Mouse (Mus musculus) embryonic facial prominence, embryonic 11.5 days (tissue): ENCODE measurements around the gene Slc9a9. TPM values are rescaled to one million over a fixed set of nuclear protein-coding genes. Genes with fewer than 3 reads are reported as not detected.

Source experiments
- ATAC-seq: fragments of 200-750 bp; cut with Nextera tagmentation; replicated peaks from 2 replicates; pipeline ENCODE4 v1.8.0; 2017; ENCODE audit warnings: low read depth; ENCODE audit not compliant: insufficient number of reproducible peaks, low FRiP score, low TSS enrichment
- DNase-seq: peaks from one replicate; pipeline ENCODE4 v3.0.0-alpha.2; 2015; ENCODE audit warnings: low spot score
- H3K27ac ChIP-seq: fragments of 300-500 bp; sonication (generic); replicated peaks from 2 replicates; pipeline ENCODE4 v1.5.1; 2014; ENCODE audit warnings: mild to moderate bottlenecking, low read depth, low read length, control low read depth
- H3K27me3 ChIP-seq: fragments of 300-500 bp; sonication (generic); 2 replicates; pipeline ENCODE4 v1.6.1; 2014; ENCODE audit warnings: mild to moderate bottlenecking, low read length, moderate library complexity, mixed read lengths; ENCODE audit not compliant: control insufficient read depth, insufficient read depth
- H3K36me3 ChIP-seq: fragments of 300-500 bp; sonication (generic); replicated peaks from 2 replicates; pipeline ENCODE4 v1.6.1; 2014; ENCODE audit warnings: low read depth, mild to moderate bottlenecking, low read length, moderate library complexity, mixed read lengths; ENCODE audit not compliant: control insufficient read depth, insufficient read depth
- H3K4me1 ChIP-seq: fragments of 300-500 bp; sonication (generic); 2 replicates; pipeline ENCODE4 v1.6.1; 2014; ENCODE audit warnings: low read length, mixed read lengths; ENCODE audit not compliant: control insufficient read depth, insufficient read depth
- H3K4me2 ChIP-seq: fragments of 300-500 bp; sonication (generic); 2 replicates; pipeline ENCODE4 v1.6.1; 2014; ENCODE audit warnings: low read depth, mild to moderate bottlenecking, control low read depth, low read length, moderate library complexity
- H3K4me3 ChIP-seq: fragments of 300-500 bp; sonication (generic); 2 replicates; pipeline ENCODE4 v1.5.1; 2014; ENCODE audit warnings: low read depth, low read length, control low read depth
- H3K9ac ChIP-seq: fragments of 300-500 bp; sonication (generic); replicated peaks from 2 replicates; pipeline ENCODE4 v1.6.1; 2014; ENCODE audit warnings: mild to moderate bottlenecking, control low read depth, low read length
- H3K9me3 ChIP-seq: fragments of 300-500 bp; sonication (generic); replicated peaks from 2 replicates; pipeline ENCODE4 v1.6.1; 2016; ENCODE audit warnings: mild to moderate bottlenecking, low read length, inconsistent platforms, mixed read lengths; ENCODE audit not compliant: control insufficient read depth
- WGBS: fragments of 180-500 bp; shearing (Covaris S2); extraction: QIAGEN DNeasy Blood & Tissue Kit; methylation state at CpG from one replicate; pipeline ENCODE4 v1.1.7; 2014; 5-methylcytosine and 5-hydroxymethylcytosine counted together
- microRNA-seq: library from miRNA; unstranded; fragments of <30 nt; microRNA quantifications from one replicate; pipeline ENCODE4, GENCODE M21; 2016; ENCODE audit warnings: borderline number of aligned reads
- polyA plus RNA-seq: library from polyadenylated mRNA; unstranded; fragments of >200 nt; fragmentation: Nextera tagmentation; extraction: Ambion mirVana; gene quantifications from 2 replicates; pipeline ENCODE4 v1.2.1, GENCODE M21; 2014

Slc9a9 gene
- polyA plus RNA-seq, 1 experiment from 2014 or later: 4.7 TPM

DNA sequence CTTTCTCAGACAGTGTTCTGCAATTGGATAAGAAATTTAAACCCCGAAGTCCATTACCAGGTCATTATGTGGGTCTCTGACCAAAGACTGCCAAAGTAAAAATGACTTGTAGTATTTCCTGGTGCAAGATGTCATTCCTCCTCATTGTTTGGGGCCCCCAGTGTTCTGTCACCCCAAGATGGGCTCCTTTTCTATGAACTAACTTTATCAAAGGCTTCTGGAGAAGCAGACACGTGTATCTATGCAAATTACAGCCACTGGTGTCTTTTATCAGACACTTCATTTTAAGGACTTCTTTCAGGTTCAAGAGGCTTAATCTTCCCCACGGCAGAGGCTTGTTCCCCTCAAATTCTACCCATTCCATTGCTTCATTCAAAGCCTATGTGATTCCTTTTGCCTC is 593.1 kb downstream of the Slc9a9 start:
- Histone ChIP-seq H3K4me3 (no peak overlapping the region), H3K27me3 (no peaks in the 10 kb centered on the region), H3K9me3 (no peaks in the 10 kb centered on the region), H3K4me1 (no peaks in the 10 kb centered on the region), H3K9ac (no peak overlapping the region), H3K27ac (no peak overlapping the region), H3K36me3 (no peaks in the 10 kb centered on the region), H3K4me2 (no peak overlapping the region)
- 68% methylated on average over 3 of the region's 3 CpGs for WGBS
- ATAC-seq (no peak), DNase-seq (no peak)

DNA sequence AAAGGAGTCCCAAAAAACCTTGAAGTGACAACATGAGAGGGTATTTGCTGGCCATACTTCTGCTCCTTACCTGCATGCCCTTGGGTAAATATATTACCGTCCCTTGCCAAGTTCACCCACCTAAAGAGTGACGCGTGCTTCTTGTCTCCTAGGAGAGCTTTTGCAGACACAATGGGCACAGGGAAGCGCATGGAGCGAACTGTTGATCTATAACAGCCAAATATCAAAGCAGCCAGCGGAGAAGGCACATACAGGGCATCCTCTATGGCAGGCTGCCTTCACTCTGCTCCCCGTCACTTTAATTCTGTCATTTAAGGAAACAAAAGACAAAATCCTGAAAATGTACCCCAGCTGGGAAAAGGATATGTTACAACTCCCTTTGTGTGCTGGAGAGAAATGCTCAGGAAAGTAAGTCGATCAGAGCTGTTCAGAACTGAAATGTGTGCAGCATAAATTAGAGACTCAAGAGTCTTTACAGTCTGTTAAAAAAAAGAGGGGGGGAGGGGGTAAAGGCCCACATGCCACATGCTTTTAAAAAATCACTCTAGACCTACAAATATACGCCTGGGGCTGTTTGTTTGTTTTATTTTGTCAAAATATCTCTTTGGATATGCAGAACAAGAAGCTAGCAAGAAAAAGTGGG is 594.3 kb downstream of the Slc9a9 start:
- Histone ChIP-seq H3K36me3 (no peaks in the 10 kb centered on the region), H3K9me3 (no peaks in the 10 kb centered on the region), H3K27me3 (no peaks in the 10 kb centered on the region), H3K4me3 (no peak overlapping the region), H3K9ac (no peak overlapping the region), H3K4me1 (no peaks in the 10 kb centered on the region), H3K27ac (no peak overlapping the region), H3K4me2 (no peak overlapping the region)
- DNase-seq: no peak
- WGBS: 78% methylated on average over 9 of the region's 9 CpGs
- no peak for ATAC-seq

DNA sequence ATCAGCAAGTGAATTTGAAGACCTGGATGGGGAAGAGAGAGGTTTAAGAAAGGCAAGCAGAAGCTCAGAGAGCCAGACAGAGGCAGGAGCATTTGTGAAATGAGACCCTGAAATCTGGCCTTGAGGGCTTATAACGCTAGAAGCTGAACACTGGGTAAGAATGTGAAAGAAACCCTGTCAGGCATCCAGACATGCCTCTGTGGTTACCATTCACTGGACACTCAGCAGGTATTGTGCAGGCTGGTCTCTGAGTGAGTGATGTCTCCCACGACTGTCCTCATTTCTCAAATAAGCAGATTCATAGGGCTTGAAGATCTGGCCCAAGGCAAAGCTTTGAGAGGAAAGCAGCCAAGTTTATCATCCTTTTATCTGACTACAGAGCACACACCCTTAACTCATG is 596.5 kb downstream of the Slc9a9 start:
- no peak for ATAC-seq
- 45% methylated on average over 2 of the region's 2 CpGs for WGBS

DNA sequence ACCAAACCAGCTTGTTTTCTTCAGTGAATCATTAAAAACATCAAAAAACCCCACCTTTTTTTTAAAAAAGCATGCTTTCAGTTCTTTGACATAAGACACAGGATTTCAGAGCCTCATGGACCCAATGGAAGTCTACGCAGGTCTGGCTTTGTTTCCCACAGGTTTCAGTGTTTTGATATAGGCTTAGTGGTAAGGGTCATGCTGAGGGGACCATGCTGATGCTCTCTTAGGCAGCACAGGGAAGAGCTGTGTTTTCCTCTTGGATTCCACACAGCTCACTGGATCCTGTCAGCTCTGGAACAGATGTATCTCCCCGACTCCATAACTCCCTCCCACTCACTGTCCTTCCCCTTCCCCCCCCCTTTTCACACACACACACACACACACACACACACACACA is 597.2 kb downstream of the Slc9a9 start:
- no peak for DNase-seq
- Histone ChIP-seq H3K36me3 (no peaks in the 10 kb centered on the region), H3K9me3 (no peaks in the 10 kb centered on the region), H3K27me3 (no peaks in the 10 kb centered on the region), H3K27ac (no peak overlapping the region), H3K4me2 (no peak overlapping the region), H3K4me1 (no peaks in the 10 kb centered on the region), H3K4me3 (no peak overlapping the region), H3K9ac (no peak overlapping the region)
- WGBS: 66% methylated on average over 2 of the region's 2 CpGs
- no peak for ATAC-seq

More for the DNA sequence above, 596.5 kb downstream of the Slc9a9 start:
- Histone ChIP-seq H3K27me3 (no peaks in the 10 kb centered on the region), H3K9me3 (no peaks in the 10 kb centered on the region), H3K27ac (no peak overlapping the region), H3K4me1 (no peaks in the 10 kb centered on the region), H3K36me3 (no peaks in the 10 kb centered on the region), H3K4me3 (no peak overlapping the region), H3K9ac (no peak overlapping the region), H3K4me2 (no peak overlapping the region)
- no peak for DNase-seq

DNA sequence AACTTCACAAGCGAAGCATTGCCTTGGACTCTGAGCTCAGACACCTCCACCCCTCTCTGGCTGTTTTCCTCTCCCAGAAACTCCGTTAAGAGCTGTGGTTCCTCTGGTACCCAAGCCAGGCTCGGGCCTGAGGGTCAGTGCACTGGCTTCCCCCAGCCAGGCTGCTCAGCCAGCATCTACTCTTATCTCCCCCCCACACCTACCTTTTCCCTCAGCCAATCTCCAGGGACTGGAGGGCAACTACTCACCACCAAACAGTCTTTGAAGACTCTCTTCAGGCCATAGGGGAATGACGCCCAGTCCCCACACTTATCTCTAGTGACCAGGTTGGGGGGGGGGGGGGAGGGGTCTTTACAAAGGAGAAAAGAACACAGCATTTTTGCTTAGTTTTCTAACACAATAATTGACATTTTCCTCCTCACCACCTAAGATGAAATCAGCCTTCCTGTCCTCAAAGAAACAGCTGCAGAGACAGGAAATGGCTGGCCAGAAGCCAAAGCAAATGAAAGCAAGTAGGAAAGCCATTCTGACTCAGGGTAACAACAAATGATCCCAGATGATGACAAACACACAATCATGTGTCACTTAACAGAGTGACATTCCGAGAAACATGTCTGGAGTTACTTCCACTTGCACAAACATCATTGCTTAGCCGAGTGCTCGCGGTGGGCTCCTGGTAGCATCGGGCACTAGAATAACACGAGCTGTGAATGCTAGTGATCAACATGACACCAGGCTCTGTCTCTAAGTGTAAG is 610.1 kb downstream of the Slc9a9 start:
- no peaks in the 10 kb centered on the region for H3K4me1 ChIP-seq
- DNase-seq: peak; percentile 25
- 55% methylated on average over 10 of the region's 10 CpGs for WGBS
- no peak for ATAC-seq
- no peaks in the 10 kb centered on the region for H3K36me3 ChIP-seq
- H3K4me3 ChIP-seq: no peak overlapping the region
- H3K4me2 ChIP-seq: no peak overlapping the region
- H3K27me3 ChIP-seq: no peaks in the 10 kb centered on the region
- no peak overlapping the region for H3K9ac ChIP-seq
- H3K9me3 ChIP-seq: no peaks in the 10 kb centered on the region
- no peak overlapping the region for H3K27ac ChIP-seq

Small RNA genes lying within 50 kb of the gene (microRNA-seq; reads per million reads assigned to microRNA genes)
- gene Mir7656: not detected

Other genes starting within 250 kb of the Slc9a9 start
- 25.7 and 38.7 TPM in 2 replicates for gene 1190002N15Rik, start 131.8 kb upstream of the Slc9a9 start, polyA plus RNA-seq